Mouse (Mus musculus): Measurements from ENCODE around the gene Tmem63a.

- no peak for TF ChIP-seq POLR2A (IDR thresholded peaks at IDR 0.05; ENCODE audit: borderline replicate concordance, extremely low read depth, insufficient read depth, insufficient read length, poor library complexity, severe bottlenecking)
- no peak for TF ChIP-seq CTCF (IDR thresholded peaks at IDR 0.05; ENCODE audit: borderline replicate concordance, extremely low read depth, insufficient read depth, insufficient read length)
Measured at GRCm38 (mm10) chr1:180972941-180973340, 30.8 kb downstream of the Tmem63a start.

All from brain, embryonic 14.5 days (tissue).